Mouse (Mus musculus): ENCODE measurements at regions not wholly inside any gene's neighbourhood (a gene's known extent, or its start where the extent isn't known, plus 50 kb on each side); places are given as distances from the start of the nearest gene placed in this dataset.

GRCm38 (mm10) chr19:48144129-48144528, 61.7 kb upstream of the Sorcs3 start:
- no peak overlapping the region for H3K4me2 ChIP-seq (ENCODE audit: low read depth, low read length)
- H3K9me3 ChIP-seq (ENCODE audit: low read length), result no peaks in the 10 kb centered on the region
- no peak overlapping the region for H3K27ac ChIP-seq (ENCODE audit: low read depth)
- 37% methylated on average over 1 of the region's 1 CpGs for WGBS (ENCODE audit: insufficient replicate concordance)
- no peaks in the 10 kb centered on the region for H3K27me3 ChIP-seq (ENCODE audit: insufficient read depth, low read length)
- TF ChIP-seq EP300 (IDR thresholded peaks at IDR 0.05; ENCODE audit: low read depth), result no peak
- peak; percentile 30; the same call in 1 of the 2 replicates for TF ChIP-seq CTCF (IDR thresholded peaks at IDR 0.05; ENCODE audit: low read depth)
- no peak overlapping the region for H3K4me3 ChIP-seq (ENCODE audit: low read depth, low read length)
- ATAC-seq, result no peak
- no peak for DNase-seq
- no peak overlapping the region for H3K9ac ChIP-seq (replicated peaks)
- no peaks in the 10 kb centered on the region for H3K36me3 ChIP-seq (replicated peaks; ENCODE audit: insufficient read depth, low read length)
- no peaks in the 10 kb centered on the region for H3K4me1 ChIP-seq (ENCODE audit: insufficient read depth)

Measured in liver, postnatal 0 days (tissue).